Mouse (Mus musculus) gastrocnemius, postnatal 4 days (tissue): Measurements from ENCODE around the gene Art3. TPM values are rescaled to one million over a fixed set of nuclear protein-coding genes. Genes with fewer than 3 reads are reported as not detected.

Source experiments
- DNase-seq, 2 experiments: peaks; one replicate each; pipeline ENCODE4 v3.0.0; 2021 to 2022; ENCODE audit warnings: low spot score in 2 of 2, mixed read lengths in 2 of 2
- total RNA-seq, 2 experiments: library from RNA; stranded (reverse); gene quantifications; 2 replicates each; pipeline ENCODE4 v1.2.3; 2021

Gene Art3
- total RNA-seq, 2 experiments from 2014 or later = 257 to 310 TPM

DNA sequence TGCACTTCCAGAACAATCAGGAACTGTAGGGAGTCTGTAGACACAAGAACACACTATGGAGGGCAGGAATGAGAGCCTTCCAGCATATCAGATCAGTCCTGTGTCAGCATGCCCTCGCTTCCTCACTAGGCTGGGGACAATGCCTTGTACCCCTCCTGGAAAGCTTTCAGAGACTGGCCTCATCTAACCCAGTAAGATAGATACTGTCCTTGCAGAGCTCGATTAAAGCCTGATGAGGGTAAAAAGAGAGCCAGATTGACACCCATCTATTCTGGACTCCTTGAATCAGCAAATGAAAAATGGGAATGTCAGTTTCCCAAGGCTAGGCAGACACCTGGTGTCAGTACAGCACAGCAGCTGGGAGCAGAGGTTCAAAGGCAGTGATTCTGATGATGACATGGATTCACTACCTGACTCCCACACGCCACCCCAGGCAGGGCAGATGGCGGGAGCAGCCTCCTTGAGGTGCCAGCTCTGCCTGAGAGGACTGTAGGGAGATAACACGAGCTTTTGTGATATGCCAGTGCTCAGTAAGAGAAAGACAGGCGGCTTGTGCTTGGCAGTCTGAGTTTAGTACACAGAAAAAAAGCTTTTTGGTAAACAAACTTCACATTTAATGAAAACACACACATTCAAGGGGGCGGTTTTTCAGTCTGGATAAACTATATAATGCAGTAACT, 80.0 kb downstream of the Art3 start:
- no peak for DNase-seq

DNA sequence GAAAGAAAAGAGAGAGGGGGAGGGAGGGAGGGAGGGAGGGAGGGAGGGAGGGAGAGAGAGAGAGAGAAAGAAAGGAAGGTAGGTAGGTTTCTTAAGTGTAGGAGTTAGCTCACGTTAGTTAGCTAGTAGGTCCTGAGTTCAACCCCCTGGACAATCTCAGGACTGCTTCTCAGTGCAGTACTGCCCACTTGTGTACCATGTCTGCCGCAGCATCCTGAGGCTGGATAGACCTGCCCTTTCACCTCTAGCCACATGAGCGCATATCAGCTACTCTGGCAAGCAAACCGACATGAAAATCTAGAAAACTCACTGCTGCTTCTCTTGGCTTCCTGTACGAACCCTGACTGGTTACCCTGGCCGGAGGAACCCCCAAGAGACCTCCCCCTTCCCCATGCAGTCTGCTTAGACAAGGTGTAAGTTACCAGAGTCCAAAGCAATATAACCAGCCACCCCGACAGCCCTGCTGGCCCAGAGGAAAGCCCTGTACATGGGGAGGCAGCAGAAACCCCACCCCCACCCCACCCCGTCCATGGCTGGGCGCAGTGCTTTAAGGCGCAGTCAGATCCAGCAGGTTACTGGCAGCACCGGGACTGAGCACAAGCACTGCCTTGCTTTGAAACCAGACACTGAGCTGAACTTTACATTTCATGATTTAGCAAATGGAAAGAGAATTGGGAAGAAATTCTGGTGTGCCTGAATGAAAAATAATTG, 81.8 kb downstream of the Art3 start:
- no peak for DNase-seq

DNA sequence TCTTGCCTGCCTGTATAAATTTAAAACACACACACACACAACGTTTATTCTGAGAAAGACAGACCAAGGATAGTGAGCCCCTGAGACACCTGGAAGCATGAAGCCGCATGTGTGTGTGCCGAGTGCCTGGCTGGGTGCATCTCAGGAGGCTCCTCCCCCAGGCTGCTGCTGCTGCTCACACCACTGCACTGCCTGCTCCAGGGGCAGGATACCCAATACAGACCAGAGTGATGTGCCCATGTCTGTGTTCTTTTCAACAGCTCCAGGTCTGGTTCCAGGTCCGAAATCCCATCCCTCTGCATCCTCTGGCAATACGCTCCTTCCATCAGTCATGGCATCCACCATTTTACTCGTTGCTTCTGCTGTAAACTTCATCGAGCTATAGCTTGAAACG, 82.4 kb downstream of the Art3 start:
- DNase-seq = no peak

DNA sequence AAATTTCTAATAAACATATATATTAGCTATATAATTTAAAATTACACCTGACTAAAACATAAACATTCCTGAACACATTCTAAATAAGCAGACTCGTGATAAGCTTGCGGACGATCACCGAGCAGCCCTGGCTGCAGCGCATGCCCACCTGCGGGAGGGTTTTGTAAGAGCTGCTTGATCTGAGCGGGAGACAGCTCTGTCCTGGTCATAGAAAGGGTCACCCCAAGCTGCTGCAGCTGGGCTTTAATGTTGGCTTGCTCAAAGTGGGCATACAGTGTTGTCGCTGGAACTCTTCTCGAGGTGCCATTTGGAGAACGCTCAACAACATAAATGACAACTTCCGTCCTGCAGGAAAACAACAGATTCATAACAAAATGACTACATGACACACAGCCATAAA, 92.5 kb downstream of the Art3 start:
- no peak for DNase-seq

DNA sequence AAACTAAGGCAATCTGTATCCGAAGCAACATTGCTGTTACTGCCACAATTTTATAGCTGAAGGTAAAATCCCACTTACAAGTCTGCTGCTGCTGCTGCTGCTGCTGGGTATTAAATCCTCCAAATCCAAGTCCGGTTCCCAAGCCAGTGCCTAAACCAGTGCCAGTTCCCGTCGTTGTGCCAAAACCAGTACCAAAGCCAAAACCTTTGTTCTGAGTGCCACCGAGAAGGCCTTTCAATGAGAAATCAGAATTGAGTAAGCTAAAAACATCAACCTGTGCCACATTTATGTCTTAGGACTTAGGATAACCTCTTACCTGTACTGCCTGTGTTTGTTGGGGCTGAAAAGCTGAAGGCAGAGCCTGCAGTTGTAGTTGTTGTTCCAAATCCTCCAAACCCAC, 99.1 kb downstream of the Art3 start:
- no peak for DNase-seq

DNA sequence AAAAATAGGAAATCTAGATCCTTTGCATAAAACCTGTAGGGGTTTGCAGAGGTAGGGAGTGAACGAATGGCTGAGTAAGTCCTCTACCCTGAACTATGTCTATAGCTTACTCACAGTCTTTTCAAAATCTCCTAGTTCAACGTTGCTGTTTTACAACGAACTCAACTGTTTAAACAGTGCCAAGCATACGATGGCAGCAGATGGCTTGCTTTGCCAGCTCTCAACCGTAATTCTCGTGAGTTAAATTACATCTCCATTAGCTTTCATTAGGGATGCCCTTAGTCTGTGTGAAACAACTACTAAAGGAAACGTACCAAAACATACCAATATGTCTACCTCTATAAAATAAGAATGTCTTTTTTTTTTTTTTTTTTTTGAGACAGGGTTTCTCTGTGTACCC, 100.0 kb downstream of the Art3 start:
- DNase-seq = no peak

DNA sequence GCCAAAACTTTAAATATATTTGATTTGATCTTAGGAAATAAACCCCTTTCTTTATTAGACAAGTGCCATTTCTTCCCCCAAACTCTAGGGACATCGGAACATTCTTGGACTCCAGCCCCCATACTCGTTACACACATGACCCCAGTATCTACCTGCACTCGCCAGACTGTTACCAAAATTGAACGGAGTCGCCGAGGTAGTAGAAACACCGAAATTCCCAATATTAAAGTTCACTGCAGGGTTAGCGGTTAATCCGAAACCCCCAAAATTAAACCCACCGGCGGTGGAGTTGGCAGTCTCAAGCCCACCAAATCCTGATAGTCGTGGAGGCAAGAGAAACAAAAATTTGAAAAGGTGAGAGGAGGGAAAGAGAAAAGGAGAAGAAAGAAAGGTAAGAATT, 102.4 kb downstream of the Art3 start:
- DNase-seq = no peak

DNA sequence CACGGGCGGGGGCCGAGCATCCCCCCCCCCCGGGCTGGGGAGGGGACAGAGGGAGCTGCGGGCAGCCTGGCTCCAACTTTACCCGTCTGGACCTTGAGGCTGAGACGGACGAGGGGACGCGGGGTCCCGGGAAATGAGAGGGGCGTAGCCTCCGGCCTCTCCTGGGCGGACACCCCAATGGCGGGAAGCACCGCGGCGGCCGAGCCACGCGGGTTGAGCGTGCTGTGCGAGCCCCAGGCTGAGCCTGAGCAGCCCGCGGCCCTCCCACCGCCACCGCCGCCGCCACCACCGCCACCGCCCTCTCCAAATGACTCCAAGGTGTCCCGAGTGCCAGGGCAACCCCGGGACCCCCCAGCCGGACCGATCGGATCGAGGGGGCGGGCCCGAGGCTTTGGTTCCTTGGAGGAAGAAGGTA, 103.0 kb downstream of the Art3 start:
- no peak for DNase-seq

DNA sequence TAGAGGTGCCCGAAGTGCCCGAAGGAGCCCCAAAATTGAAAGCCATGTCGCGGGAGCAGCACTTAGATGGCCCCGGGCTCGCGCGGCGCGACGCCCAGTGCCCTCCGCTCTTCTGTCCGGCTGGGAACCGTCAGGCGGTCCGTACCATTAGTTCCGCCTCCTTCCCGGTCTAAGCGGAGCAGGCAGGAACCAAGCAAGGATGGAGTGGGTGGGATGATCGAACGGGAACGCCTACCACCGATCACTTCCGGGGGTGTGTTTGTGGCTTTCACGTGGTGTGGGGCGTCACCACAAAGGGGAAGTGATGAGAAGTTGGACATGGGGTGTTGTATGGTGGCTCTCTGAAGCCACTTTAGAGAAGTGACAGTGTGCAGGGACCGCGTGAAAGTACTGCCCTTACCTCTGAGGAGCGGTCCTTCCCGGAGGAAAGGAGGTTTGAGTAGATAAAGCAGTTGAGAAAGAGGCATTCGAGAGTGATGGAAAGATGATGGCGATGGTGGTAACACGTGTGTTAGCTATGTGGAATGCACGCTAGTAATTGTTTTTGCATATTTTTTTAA, 103.5 kb downstream of the Art3 start, which contains the start of gene Nup54:
Nup54 (minus strand) TSS at position 195 of the 560 bp plus-strand sequence.
- DNase-seq = peak; percentile 79 to 92

DNA sequence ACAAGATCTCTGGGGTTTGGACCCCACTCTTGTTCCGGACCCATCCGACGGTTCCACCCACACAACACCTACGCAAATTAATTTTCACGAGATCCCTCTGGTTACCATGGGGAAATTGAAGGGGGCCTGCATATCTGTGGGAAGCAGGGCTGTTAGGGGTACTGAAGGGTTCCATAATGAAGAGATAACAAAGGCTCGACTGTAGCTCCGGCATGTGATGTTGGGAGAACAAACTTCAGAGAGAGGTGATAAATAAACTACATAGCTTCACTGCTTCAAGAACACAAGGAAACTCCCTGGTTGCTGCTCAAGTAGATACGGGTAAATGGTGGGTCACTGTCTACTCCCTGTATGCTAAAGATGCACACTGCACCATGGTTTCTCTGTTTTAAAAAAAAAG, 106.9 kb downstream of the Art3 start:
- DNase-seq = no peak

DNA sequence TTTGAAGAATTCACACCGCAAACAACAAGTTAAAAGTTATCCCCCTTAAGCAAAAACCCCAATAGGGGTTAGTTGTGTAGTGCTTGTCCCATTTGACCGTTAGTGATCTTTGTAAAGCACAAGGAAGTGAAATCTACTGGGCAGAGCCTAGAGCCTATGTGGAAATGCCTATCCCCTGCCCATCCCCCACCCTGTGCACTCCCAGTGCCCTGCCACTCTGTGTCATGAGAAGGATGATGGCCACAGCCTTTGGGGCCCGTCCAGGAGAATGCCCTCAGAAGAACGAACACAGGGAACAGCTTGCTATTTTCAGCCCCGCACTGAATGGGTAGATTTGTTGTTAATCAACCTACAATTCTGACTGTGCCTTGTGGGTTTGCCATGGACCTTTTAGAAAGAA, 109.9 kb downstream of the Art3 start:
- DNase-seq = peak in 1 of 2 experiments; percentile 13

DNA sequence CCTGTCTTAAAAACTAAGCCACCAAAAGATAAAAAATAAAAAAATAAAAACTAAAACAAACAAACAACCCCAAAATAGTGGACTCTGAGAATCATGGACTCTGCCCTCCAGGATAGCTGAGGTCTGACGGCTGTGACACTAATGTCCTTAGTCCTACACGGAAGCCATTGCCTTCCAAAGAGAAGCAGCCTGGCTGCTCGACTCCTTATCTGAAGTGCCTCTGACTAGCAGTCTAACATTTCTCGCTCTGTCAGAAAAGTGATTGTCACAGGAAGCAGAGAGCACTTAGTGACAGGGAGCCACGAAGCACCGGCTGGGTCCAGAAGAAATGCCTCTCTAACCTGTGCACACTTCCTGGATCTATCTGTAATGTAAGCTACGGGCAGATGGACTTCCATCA, 111.3 kb downstream of the Art3 start:
- DNase-seq = no peak

DNA sequence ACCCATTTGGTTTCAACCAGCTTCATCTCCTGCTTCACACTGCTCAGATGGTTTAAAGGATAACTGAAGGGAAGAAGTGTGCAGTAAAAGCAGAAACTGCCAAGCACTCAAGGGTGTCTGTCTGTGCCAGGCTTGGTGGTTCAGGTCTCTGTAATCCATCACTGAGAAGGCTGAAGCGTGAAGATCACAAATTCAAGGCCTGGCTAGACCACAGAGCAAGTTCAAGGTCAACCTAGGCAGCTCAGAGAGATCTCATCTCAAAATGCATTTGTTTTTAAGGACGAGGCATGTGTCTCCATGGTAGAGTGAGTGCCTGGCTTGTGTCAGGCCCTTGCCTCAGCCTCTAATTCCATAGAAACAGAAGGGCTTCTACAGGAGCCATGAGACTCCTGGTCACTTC, 113.4 kb downstream of the Art3 start:
- DNase-seq = no peak

DNA sequence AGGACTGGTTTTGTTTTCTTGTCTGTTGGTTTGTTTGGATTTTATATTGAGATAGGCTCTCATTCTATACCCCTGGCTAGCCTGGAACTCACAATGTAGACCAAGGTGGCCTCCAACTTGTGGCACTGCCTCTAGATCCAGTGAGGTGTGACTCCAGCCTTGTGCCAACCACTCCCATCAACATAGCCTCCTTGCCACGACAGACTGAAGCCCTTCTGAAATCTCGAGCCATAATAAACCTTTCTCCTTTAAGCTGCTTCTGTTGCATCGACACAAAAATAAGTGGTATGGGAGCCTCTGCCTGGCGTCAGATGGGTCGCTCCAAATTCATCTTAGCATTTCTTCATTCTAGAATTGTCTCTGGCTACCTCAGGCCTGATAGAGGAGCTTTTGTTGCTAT, 115.1 kb downstream of the Art3 start:
- no peak for DNase-seq

DNA sequence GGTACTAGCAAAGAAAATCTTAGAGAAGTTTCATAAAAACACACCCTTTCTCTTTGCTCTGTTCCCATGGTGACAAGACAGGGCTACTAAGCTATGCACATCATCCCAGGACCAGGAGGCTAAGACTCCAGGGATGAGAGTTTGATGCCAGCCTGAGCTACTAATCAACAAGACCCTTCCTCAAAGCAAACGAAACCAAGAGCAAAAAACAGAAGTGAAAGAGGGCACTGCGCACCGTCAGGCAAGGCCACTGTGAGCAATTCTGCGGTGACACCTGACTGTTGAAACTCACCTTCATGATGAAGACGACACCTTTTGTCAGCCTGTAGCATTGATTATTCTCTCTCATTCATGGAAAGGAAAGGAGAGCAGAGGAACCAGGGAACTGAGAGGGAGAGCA, 121.2 kb downstream of the Art3 start:
- no peak for DNase-seq

DNA sequence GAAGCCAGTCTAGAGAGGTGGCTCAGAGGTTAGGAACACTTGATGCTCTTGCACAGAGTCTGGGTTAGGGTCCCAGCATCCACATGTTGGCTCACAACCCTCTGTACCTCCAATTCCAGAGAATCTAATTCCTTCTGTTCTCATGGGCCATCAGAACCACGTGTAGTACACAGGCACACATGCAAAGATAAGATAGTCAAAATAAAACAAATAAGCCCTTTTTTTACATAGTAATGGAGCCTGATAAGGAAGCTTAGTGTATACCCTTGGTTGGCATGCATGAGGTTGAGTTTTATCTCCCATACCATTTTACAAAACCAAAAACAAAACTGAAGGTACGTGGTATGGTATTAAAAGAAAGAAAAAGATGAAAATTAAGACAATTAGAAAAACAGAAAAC, 125.8 kb downstream of the Art3 start:
- no peak for DNase-seq

DNA sequence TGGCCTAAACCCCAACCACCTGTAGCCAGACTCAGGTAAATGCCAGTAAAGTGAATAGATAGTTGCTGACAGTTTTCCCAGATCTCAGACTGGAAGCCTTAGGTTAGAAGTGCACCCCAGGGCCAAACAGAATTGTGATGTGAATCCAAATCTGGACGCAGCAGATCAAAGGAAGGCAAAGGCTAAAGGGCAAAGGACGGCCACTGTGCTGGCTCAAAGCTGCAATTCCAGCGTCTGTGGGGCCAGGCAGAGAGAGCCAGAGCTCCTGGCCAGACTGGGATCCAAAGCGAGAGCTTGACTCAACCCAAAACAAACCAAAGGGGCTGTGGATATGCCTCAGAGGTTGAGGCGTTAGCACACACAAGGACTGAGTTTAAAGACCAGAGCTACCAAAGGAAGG, 127.1 kb downstream of the Art3 start:
- DNase-seq = no peak

DNA sequence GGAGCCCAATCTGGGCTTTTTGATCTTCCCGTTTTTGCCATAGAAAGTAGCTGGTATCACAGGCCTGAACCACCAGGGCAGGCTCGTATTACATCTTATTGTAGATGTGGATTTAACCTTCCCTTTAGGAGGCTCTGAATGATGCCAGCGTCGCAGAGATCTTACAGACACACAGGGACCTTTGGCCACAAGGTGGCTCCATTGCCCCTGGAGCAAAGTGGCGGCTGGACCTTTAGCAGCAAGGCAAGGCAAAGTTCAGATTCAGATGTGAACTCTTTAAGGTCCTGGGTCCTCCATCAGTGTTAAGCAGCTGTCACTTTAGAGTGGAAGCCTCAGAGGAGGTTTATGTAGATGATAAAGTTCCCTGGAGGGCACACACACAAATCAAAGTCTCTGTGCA, 129.7 kb downstream of the Art3 start:
- DNase-seq = peak; percentile 51 to 66
